Mouse (Mus musculus) left cerebral cortex, postnatal 25 days (tissue): ENCODE results near the gene Rpl18. TPM values are rescaled to one million over a fixed set of nuclear protein-coding genes. Genes with fewer than 3 reads are reported as not detected.

ENCODE experiments used
- DNase-seq, 2 experiments: peaks; one replicate each; pipeline ENCODE4 v3.0.0; 2022; ENCODE audit warnings: low spot score in 2 of 2, mixed read lengths in 1 of 2
- intact Hi-C: fragments of 180-260 bp; cut with DNase I; formaldehyde crosslinking; loops from one replicate; pipeline ENCODE4 v1.15.1; 2025
- total RNA-seq, 2 experiments: library from RNA; stranded (reverse); gene quantifications; 2 replicates each; pipeline ENCODE4 v1.2.3; 2021

The Rpl18 gene
- total RNA-seq, 2 experiments from 2014 or later: 315 to 323 TPM

DNA sequence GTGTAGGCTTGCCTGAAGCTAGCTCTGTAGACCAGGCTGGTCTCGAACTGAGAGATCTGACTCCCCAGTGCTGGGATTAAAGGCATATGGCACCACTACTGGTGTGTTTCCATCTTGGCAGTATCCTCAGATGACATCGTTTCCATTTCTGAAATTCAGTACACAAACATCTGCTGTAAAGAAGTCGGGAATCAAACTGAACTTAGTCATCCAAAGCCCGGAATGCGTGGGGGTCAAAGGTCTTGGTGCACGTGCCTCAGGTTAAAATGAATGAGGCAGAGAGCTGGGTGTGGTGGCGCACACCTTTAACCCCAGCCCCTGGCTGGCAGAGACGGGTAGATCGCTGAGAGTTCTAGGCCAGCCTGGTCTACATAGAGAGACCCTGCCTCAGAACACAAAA lies 34.9 kb downstream of the Rpl18 start:
- intact Hi-C loops: no loop called here
- DNase-seq: no peak

DNA sequence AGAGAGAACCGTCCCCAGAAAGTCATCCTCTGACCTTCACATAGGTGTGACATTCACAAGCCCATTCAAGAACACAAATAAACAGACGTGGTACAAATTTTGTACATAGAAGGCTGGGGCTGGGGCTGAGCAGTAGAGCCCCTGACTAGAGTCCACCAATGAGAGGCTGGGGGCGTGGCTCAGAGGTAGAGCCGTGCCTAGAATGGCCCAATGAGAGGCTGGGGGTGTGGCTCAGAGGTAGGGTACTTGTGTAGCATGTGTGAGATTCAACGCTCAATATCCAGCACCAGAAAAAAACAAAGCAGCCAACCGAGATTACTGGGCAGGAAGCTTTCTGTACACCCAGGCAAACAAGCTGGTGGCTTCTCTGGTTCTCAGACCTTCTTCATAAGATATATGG lies 40.4 kb downstream of the Rpl18 start:
- no peak for DNase-seq
- intact Hi-C loops: no loop called here

DNA sequence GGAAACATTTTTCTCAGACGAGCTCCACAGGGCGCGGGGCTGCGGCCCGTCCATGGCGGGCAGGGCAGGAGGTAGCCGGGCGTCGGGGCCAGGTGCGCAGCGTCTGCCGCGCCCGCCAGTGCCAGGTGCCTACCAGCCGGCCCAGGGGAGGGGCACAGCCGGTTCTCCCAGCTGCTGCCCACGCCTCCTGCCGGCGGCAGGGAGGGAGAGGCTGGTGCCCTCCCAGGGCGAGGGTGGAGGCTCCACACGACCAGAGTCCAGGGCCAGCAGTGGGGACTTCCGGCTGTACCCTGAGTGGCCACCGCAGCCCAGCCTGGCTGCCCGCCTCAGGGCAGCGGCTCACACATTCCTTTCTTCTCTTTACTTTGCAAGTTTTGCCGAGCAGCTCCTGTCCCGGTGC lies 44.1 kb downstream of the Rpl18 start:
- DNase-seq: no peak
- intact Hi-C loops: no loop called here

DNA sequence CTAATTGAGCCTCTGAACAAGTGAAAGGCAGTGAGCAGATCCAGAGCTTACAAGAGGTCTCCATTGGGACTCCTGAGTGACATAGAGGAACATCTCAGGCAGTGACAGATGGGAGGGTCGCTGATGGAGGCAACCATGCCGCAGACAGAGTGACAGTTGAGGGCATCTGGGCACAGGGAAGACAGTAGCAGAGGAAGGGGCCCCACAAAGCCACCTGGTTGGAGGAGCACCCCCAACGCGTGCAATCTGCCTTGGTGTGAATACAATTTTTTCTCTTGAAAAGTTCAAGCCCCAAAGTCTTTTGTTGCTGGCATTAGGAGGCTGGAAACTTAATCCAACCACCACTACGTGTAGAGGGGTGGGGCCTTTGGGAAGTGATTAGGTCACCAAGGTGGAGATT lies 44.9 kb downstream of the Rpl18 start:
- DNase-seq: no peak
- intact Hi-C loops: no loop called here

DNA sequence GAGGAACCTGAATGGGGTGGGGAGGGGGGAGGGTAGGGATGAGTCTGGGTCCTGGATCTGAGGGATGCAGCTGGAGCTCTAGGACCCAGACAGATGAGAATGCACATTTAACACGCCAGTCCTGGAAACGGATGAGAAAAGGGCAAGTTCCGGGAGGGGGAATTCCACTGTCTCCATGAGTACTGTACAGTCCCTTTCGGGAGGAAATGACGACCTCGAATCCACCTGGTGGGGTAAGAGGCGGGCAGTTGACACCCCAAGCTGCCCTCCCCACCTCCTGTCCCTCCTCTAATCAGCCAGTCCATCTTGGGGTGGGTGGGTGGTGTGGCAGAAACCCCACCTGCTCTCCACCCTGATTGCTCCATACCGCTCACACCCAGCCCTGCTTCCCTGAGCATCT lies 50.7 kb downstream of the Rpl18 start:
- DNase-seq: no peak

DNA sequence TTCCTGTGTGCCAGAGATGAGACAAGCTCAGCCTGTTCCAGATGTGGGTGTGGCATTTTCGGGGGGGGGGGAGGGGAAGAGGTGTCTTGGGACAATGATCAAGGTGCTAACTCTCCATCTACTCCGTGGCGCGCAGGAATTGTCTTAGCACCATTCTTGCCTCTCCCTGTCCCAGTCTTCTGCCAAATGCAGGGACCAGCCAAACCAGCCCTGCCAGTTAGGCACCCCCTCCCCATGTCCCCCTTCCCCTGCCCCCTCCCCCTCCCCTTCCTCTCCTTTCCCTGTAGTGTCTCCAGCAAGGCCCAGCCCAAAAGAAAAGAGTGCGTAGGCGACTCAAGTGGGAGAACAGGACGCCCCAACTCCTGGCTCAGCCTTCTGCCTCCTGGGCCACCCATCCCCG lies 51.5 kb downstream of the Rpl18 start:
- intact Hi-C loops: loop anchor here (5.0 kb wide), 1 partner anchor 231 kb away; no protein-coding TSS in a partner anchor
- no peak for DNase-seq

More for the DNA sequence above, 50.7 kb downstream of the Rpl18 start:
- intact Hi-C loops: loop anchor here (5.0 kb wide), 1 partner anchor 231 kb away; no protein-coding TSS in a partner anchor

DNA sequence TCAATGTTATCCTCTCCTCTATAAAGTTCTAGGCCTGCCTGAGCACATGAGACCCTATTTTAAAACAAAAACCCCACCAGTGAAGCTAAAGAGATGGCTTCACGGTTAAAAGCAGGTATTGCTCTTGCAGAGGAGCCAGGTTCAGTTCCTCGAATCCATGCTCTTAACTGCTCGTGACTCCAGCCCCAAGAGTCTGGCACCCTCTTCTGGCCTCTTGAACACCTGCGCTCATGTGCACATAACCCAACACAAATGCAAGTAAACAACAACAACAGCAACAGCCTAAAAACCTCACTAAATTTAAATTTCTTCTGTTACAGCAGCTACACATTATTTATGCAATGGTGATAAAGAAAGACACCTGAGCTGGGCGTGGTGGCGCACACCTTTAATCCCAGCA lies 52.2 kb downstream of the Rpl18 start:
- no peak for DNase-seq
- intact Hi-C loops: loop anchor here (5.0 kb wide), 1 partner anchor 230 kb away; no protein-coding TSS in a partner anchor

Other genes starting within 250 kb of the Rpl18 start
- gene Bax, start 248.6 kb upstream of the Rpl18 start, total RNA-seq: 10 to 100 TPM; 67.0 to 69.8 TPM
- not detected for gene Tulp2, start 233.6 kb upstream of the Rpl18 start, total RNA-seq
- gene Gm45808, start 228.6 kb upstream of the Rpl18 start, total RNA-seq: under 1 TPM in 1 of 2 experiments, not detected in 1; 0.73 TPM
- gene Dhdh, start 226.7 kb upstream of the Rpl18 start, total RNA-seq: 1 to 10 TPM; 2.7 to 4.0 TPM
- gene Nucb1, start 205.1 kb upstream of the Rpl18 start, total RNA-seq: 100 to 1,000 TPM; 103 to 105 TPM
- gene Ppp1r15a, start 189.2 kb upstream of the Rpl18 start, total RNA-seq: 10 to 100 TPM; 22.0 to 22.2 TPM
- 1 to 10 TPM; 1.2 to 2.7 TPM for gene Plekha4, start 189.1 kb upstream of the Rpl18 start, total RNA-seq
- gene Hsd17b14, start 160.6 kb upstream of the Rpl18 start, total RNA-seq: under 1 TPM in 1 of 2 experiments, not detected in 1; 0.25 TPM
- gene Bcat2, start 145.3 kb upstream of the Rpl18 start, total RNA-seq: 10 to 100 TPM; 23.0 to 23.6 TPM
- gene Fgf21, start 100.0 kb upstream of the Rpl18 start, total RNA-seq: not detected
- gene Fut1, start 98.2 kb upstream of the Rpl18 start, total RNA-seq: under 1 TPM in 1 of 2 experiments, not detected in 1; 0.21 TPM
- gene Izumo1, start 93.6 kb upstream of the Rpl18 start, total RNA-seq: not detected
- gene Rasip1, start 88.0 kb upstream of the Rpl18 start, total RNA-seq: 1 to 10 TPM; 8.1 to 8.2 TPM
- gene Mamstr, start 75.5 kb upstream of the Rpl18 start, total RNA-seq: 1 to 10 TPM; 2.4 to 3.6 TPM
- under 1 TPM in 1 of 2 experiments, not detected in 1; 0.21 TPM for gene Fut2, start 49.1 kb upstream of the Rpl18 start, total RNA-seq
- 1 to 10 TPM; 3.4 to 3.5 TPM for gene Ntn5, start 31.4 kb upstream of the Rpl18 start, total RNA-seq
- under 1 TPM; 0.37 to 0.48 TPM for gene Sec1, start 21.1 kb upstream of the Rpl18 start, total RNA-seq
- 100 to 1,000 TPM; 184 to 223 TPM for gene Car11, start 15.6 kb upstream of the Rpl18 start, total RNA-seq
- gene Dbp, start 10.4 kb upstream of the Rpl18 start, total RNA-seq: 100 to 1,000 TPM in 1 of 2 experiments, 10 to 100 TPM in 1; 66.2 to 147 TPM
- 10 to 100 TPM; 29.7 to 29.8 TPM for gene Sphk2, start 2.5 kb downstream of the Rpl18 start, total RNA-seq
- gene Fam83e, start 5.8 kb downstream of the Rpl18 start, total RNA-seq: under 1 TPM; 0.11 to 0.23 TPM
- gene Spaca4, start 10.4 kb downstream of the Rpl18 start, total RNA-seq: not detected
- gene Lmtk3, start 68.3 kb downstream of the Rpl18 start, total RNA-seq: 100 to 1,000 TPM; 220 to 235 TPM
- gene Sult2b1, start 69.2 kb downstream of the Rpl18 start, total RNA-seq: 10 to 100 TPM in 1 of 2 experiments, 1 to 10 TPM in 1; 8.6 to 12.4 TPM
- gene Cyth2, start 99.1 kb downstream of the Rpl18 start, total RNA-seq: 100 to 1,000 TPM; 204 to 210 TPM
- gene Kcnj14, start 109.3 kb downstream of the Rpl18 start, total RNA-seq: 1 to 10 TPM; 2.6 to 2.7 TPM
- gene Grwd1, start 115.5 kb downstream of the Rpl18 start, total RNA-seq: 10 to 100 TPM; 21.0 to 23.2 TPM
- 10 to 100 TPM; 81.2 to 84.0 TPM for gene Kdelr1, start 157.3 kb downstream of the Rpl18 start, total RNA-seq
- 10 to 100 TPM; 10.9 TPM for gene Grin2d, start 162.9 kb downstream of the Rpl18 start, total RNA-seq
- gene Syngr4, start 181.3 kb downstream of the Rpl18 start, total RNA-seq: not detected
- 10 to 100 TPM; 17.6 to 20.1 TPM for gene Tmem143, start 181.5 kb downstream of the Rpl18 start, total RNA-seq
- 1 to 10 TPM; 6.6 to 7.2 TPM for gene Emp3, start 205.9 kb downstream of the Rpl18 start, total RNA-seq
- gene Ccdc114, start 208.6 kb downstream of the Rpl18 start, total RNA-seq: 1 to 10 TPM; 1.6 to 2.9 TPM